Mouse (Mus musculus): ENCODE data around the gene Aip. TPM values are rescaled to one million over a fixed set of nuclear protein-coding genes. Genes with fewer than 3 reads are reported as not detected.
"Not testable (repeated sequence)": the region's sequence is repeated elsewhere in the genome, so short reads cannot be mapped to it uniquely, and the experiment has no call there.

The Aip gene
- total and polyA plus RNA-seq, 2 experiments from 2014 or later = 23.8 to 61.7 TPM

- Histone ChIP-seq H3K36me3 (replicated peaks; ENCODE audit: control insufficient read depth, insufficient read depth, low read length) (peaks cover 9% of the 10 kb centered on the region), H3K9me3 (replicated peaks; ENCODE audit: control insufficient read depth, low read length) (no peaks in the 10 kb centered on the region), H3K4me2 (ENCODE audit: low read depth, low read length) (no peak overlapping the region), H3K27me3 (ENCODE audit: control insufficient read depth, insufficient read depth, low read length) (no peaks in the 10 kb centered on the region), H3K4me1 (ENCODE audit: control insufficient read depth, insufficient read depth) (peaks cover 17% of the 10 kb centered on the region), H3K9ac (replicated peaks; ENCODE audit: low read depth, low read length) (no peak overlapping the region), H3K27ac (ENCODE audit: low read depth) (no peak overlapping the region), H3K4me3 (ENCODE audit: low read depth, low read length) (no peak overlapping the region)
- no peak for DNase-seq (ENCODE audit: low spot score)
- no peak for ATAC-seq (ENCODE audit: insufficient read depth, low read depth)
- 75% methylated on average over 7 of the region's 7 CpGs for WGBS
- TF ChIP-seq CTCF (IDR thresholded peaks at IDR 0.05; ENCODE audit: low read depth) (0 out of 2 replicates have a peak, but pooled peaks have one; percentile 2), EP300 (IDR thresholded peaks at IDR 0.05; ENCODE audit: low read depth) (no peak)
These were observed 3.0 kb downstream of the Aip start for GRCm38 (mm10) chr19:4122411-4123370.

GRCm38 (mm10) chr19:4121896-4122295 is 3.8 kb downstream of the Aip start:
- not testable (repeated sequence) for ATAC-seq (ENCODE audit: insufficient read depth, low read depth); H3K27ac ChIP-seq (ENCODE audit: low read depth); DNase-seq (ENCODE audit: low spot score); H3K4me3 ChIP-seq (ENCODE audit: low read depth, low read length); H3K27me3 ChIP-seq (ENCODE audit: control insufficient read depth, insufficient read depth, low read length); H3K9me3 ChIP-seq (replicated peaks; ENCODE audit: control insufficient read depth, low read length); H3K9ac ChIP-seq (replicated peaks; ENCODE audit: low read depth, low read length); H3K4me2 ChIP-seq (ENCODE audit: low read depth, low read length)
- Histone ChIP-seq H3K4me1 (ENCODE audit: control insufficient read depth, insufficient read depth) (peaks cover 15% of the 10 kb centered on the region), H3K36me3 (replicated peaks; ENCODE audit: control insufficient read depth, insufficient read depth, low read length) (peaks cover 14% of the 10 kb centered on the region)
- 55% methylated on average over 6 of the region's 6 CpGs for WGBS

DNA sequence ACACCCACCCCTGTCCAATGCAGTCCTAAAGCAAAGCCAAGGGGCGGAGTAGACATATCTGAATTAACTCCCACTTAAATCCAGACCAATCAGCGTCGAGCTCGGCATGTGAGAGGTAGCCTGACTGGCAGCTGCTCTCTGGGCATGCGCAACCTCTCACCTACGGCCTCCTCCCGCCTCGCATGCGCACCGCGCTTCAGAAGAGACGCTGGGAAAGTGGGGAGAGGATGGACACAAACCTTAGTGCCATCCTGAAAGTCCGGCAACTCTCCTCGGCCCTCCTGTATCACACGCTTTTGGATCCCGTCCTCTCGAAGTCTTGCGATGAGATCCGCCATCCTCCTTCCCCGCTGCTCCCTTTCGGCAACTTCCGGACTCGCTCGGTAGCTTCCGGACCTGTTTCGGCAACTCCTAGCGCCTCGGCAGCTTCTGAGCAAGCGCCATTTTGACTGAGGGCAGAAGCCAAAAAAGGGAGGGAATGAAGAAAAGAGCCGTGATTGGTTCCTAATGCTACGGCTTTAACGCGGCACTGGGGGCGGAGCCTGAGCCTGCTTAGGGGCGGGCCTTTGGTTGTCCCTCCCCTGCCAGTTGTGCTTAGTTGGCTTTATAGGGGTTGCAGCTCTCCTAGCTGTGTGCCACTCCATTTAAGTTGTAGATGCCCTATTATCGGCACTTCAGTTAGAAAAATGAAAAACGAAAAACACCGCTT is 4.4 kb downstream of the Aip start:
- ATAC-seq (ENCODE audit: insufficient read depth, low read depth) = peak; percentile 73

DNA sequence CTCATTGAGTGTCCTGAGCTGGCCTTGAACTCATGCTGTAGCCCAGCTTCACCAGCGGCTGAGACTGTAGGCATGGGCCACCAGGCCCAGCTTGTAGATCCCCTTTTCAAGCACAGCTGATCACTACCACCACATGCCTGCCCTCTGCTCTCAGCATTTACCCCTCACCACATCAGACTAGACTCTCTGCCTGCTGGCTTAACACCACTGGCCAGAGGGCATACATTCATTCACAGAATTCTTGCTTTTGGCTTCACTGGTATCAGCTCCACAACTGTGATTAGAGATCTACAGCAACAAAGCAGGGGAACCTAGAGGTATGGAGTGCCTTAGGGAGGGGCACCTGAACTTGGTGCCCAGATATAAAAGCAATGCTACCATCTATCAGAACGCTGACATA is 5.2 kb downstream of the Aip start:
- no peak for TF ChIP-seq EP300 (IDR thresholded peaks at IDR 0.05; ENCODE audit: low read depth)
- TF ChIP-seq CTCF (IDR thresholded peaks at IDR 0.05; ENCODE audit: low read depth) = no peak
- Histone ChIP-seq H3K9ac (replicated peaks; ENCODE audit: low read depth, low read length) (no peak overlapping the region), H3K36me3 (replicated peaks; ENCODE audit: control insufficient read depth, insufficient read depth, low read length) (peaks cover 21% of the 10 kb centered on the region), H3K4me1 (ENCODE audit: control insufficient read depth, insufficient read depth) (peaks cover 9% of the 10 kb centered on the region; the same call in 1 of the 2 replicates), H3K27me3 (ENCODE audit: control insufficient read depth, insufficient read depth, low read length) (no peaks in the 10 kb centered on the region), H3K27ac (ENCODE audit: low read depth) (no peak overlapping the region), H3K4me3 (ENCODE audit: low read depth, low read length) (no peak overlapping the region), H3K9me3 (replicated peaks; ENCODE audit: control insufficient read depth, low read length) (no peaks in the 10 kb centered on the region), H3K4me2 (ENCODE audit: low read depth, low read length) (peak overlapping the region; percentile 57)
- 87% methylated on average over 2 of the region's 2 CpGs for WGBS
- no peak for DNase-seq (ENCODE audit: low spot score)
- no peak for ATAC-seq (ENCODE audit: insufficient read depth, low read depth)

More for the DNA sequence above, 4.4 kb downstream of the Aip start:
- peaks cover 9% of the 10 kb centered on the region; the same call in 1 of the 2 replicates for H3K4me1 ChIP-seq (ENCODE audit: control insufficient read depth, insufficient read depth)
- peak; percentile 99 for DNase-seq (ENCODE audit: low spot score)
- WGBS = 3% methylated on average over 38 of the region's 38 CpGs
- peak overlapping the region; percentile 57 for H3K4me2 ChIP-seq (ENCODE audit: low read depth, low read length)
- H3K9ac ChIP-seq (replicated peaks; ENCODE audit: low read depth, low read length) = no peak overlapping the region; the same call in 1 of the 2 replicates
- peak overlapping the region; percentile 38 for H3K4me3 ChIP-seq (ENCODE audit: low read depth, low read length)
- H3K27me3 ChIP-seq (ENCODE audit: control insufficient read depth, insufficient read depth, low read length) = no peaks in the 10 kb centered on the region
- H3K36me3 ChIP-seq (replicated peaks; ENCODE audit: control insufficient read depth, insufficient read depth, low read length) = peaks cover 15% of the 10 kb centered on the region
- H3K27ac ChIP-seq (ENCODE audit: low read depth) = peak overlapping the region; percentile 63
- H3K9me3 ChIP-seq (replicated peaks; ENCODE audit: control insufficient read depth, low read length) = no peaks in the 10 kb centered on the region
- no peak for TF ChIP-seq CTCF (IDR thresholded peaks at IDR 0.05; ENCODE audit: low read depth)
- no peak for TF ChIP-seq EP300 (IDR thresholded peaks at IDR 0.05; ENCODE audit: low read depth)

DNA sequence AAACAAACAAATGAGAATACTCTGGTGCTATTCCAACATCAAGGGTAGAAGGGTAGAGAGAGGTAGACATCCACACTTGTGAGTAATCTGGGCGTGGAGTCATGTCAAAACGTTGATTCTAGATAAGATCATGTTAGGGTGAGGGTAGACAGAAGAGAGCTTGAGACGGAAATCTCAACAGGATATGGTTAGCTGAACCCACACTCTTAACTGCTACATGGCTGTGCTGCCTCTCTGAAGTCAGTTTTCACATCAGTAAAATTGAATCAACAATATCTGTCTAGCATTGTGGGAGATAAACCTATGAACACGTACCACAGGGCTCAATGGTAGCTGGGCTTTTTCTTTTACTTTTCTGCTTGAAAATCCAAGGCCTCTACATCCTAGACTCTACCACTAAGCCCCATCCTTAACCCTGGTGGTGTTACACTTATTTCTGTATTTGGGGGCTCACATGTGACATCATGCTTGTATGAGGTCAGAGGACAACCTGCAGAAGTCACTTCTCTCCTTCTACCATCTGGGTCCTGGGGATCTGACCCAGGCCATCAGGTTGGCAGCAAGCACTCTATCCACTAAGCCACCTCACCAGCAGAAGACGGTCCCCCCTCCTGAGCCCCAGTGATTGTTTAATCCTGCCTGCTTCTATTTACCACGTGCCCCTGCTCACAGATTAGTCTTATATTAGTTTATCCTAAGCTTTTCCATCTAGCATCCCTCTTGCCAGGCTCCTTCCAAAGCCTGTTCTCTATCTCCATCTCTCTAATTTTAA is 5.8 kb downstream of the Aip start:
- Histone ChIP-seq H3K27ac (ENCODE audit: low read depth) (no peak overlapping the region), H3K36me3 (replicated peaks; ENCODE audit: control insufficient read depth, insufficient read depth, low read length) (peaks cover 27% of the 10 kb centered on the region), H3K27me3 (ENCODE audit: control insufficient read depth, insufficient read depth, low read length) (no peaks in the 10 kb centered on the region), H3K9me3 (replicated peaks; ENCODE audit: control insufficient read depth, low read length) (no peaks in the 10 kb centered on the region), H3K4me3 (ENCODE audit: low read depth, low read length) (no peak overlapping the region), H3K4me1 (ENCODE audit: control insufficient read depth, insufficient read depth) (peaks cover 9% of the 10 kb centered on the region; the same call in 1 of the 2 replicates), H3K9ac (replicated peaks; ENCODE audit: low read depth, low read length) (no peak overlapping the region), H3K4me2 (ENCODE audit: low read depth, low read length) (no peak overlapping the region)
- no peak for TF ChIP-seq EP300 (IDR thresholded peaks at IDR 0.05; ENCODE audit: low read depth)
- ATAC-seq (ENCODE audit: insufficient read depth, low read depth) (no peak), DNase-seq (ENCODE audit: low spot score) (no peak)
- whole genome bisulfite sequencing = 77% methylated on average over 6 of the region's 6 CpGs

Data from heart, postnatal 0 days (tissue).